Comparison of ENCODE assay signal across 7 mouse cellular contexts in genomic region chr2:125505006-125505745, GRCm38 (mm10). TPM values are rescaled to one million over a fixed set of nuclear protein-coding genes. Genes with fewer than 3 reads are reported as not detected.
DNase-seq lines count a peak whose midpoint lies in the region; ATAC-seq lines count a peak whose summit lies in the region.

Gene Gm9913, plus strand, starts transcription at chr2:125505089.

- H3K4me2 ChIP-seq in forebrain, embryonic 14.5 days (ENCODE audit: low read length), result peak within 1 kb of the TSS; percentile 99
- peak within 1 kb of the TSS; percentile 96 for H3K4me2 ChIP-seq in midbrain, embryonic 11.5 days
- H3K4me2 ChIP-seq in stomach, embryonic 16.5 days (ENCODE audit: low read depth, low read length), result peak within 1 kb of the TSS; percentile 61

- peak within 1 kb of the TSS; percentile 70 for H3K27ac ChIP-seq in forebrain, embryonic 14.5 days (ENCODE audit: low read depth, low read length)
- peak within 1 kb of the TSS; percentile 88 for H3K27ac ChIP-seq in limb, embryonic 10.5 days
- peak within 1 kb of the TSS; percentile 3; the same call in 1 of the 2 replicates for H3K27ac ChIP-seq in midbrain, embryonic 11.5 days (ENCODE audit: low read depth, low read length)
- H3K27ac ChIP-seq in stomach, embryonic 16.5 days (ENCODE audit: low read length), result peak within 1 kb of the TSS; percentile 94

- H3K36me3 ChIP-seq in forebrain, embryonic 14.5 days (ENCODE audit: control insufficient read depth, insufficient read depth, low read length), result no peaks in the 10 kb centered on the region
- 0 out of 2 replicates have a peak, but pooled peaks cover 6% of the 10 kb centered on the region for H3K36me3 ChIP-seq in limb, embryonic 10.5 days
- H3K36me3 ChIP-seq in midbrain, embryonic 11.5 days (ENCODE audit: control insufficient read depth, insufficient read depth, low read length), result no peaks in the 10 kb centered on the region
- no peaks in the 10 kb centered on the region for H3K36me3 ChIP-seq in stomach, embryonic 16.5 days (ENCODE audit: control insufficient read depth, insufficient read depth, low read length)

- peak within 1 kb of the TSS; percentile 67 for H3K4me3 ChIP-seq in forebrain, embryonic 14.5 days (ENCODE audit: low read depth, low read length)
- peak within 1 kb of the TSS; percentile 79 for H3K4me3 ChIP-seq in limb, embryonic 10.5 days
- H3K4me3 ChIP-seq in midbrain, embryonic 11.5 days (ENCODE audit: low read depth, low read length), result peak within 1 kb of the TSS; percentile 65
- H3K4me3 ChIP-seq in stomach, embryonic 16.5 days (replicated peaks; ENCODE audit: low read length), result peak within 1 kb of the TSS; percentile 73

- intact Hi-C loops in heart, postnatal 10 days (cut with DNase I), result loop anchor here (5.0 to 10.0 kb wide), 3 partner anchors 33 to 103 kb away; no protein-coding TSS in a partner anchor

- peaks cover 4% of the 10 kb centered on the region; the same call in 1 of the 2 replicates for H3K4me1 ChIP-seq in forebrain, embryonic 14.5 days (ENCODE audit: control insufficient read depth, insufficient read depth, low read length)
- H3K4me1 ChIP-seq in limb, embryonic 10.5 days, result peaks cover 26% of the 10 kb centered on the region
- H3K4me1 ChIP-seq in midbrain, embryonic 11.5 days (ENCODE audit: control insufficient read depth, insufficient read depth, low read length), result peaks cover 7% of the 10 kb centered on the region
- peaks cover 9% of the 10 kb centered on the region; the same call in 1 of the 2 replicates for H3K4me1 ChIP-seq in stomach, embryonic 16.5 days (ENCODE audit: control insufficient read depth, insufficient read depth, low read length)

- no peaks in the 10 kb centered on the region for H3K9me3 ChIP-seq in forebrain, embryonic 14.5 days (replicated peaks; ENCODE audit: control insufficient read depth, low read length)
- H3K9me3 ChIP-seq in limb, embryonic 10.5 days (replicated peaks), result no peaks in the 10 kb centered on the region
- no peaks in the 10 kb centered on the region for H3K9me3 ChIP-seq in midbrain, embryonic 11.5 days (ENCODE audit: control insufficient read depth, low read length)
- no peaks in the 10 kb centered on the region for H3K9me3 ChIP-seq in stomach, embryonic 16.5 days (replicated peaks; ENCODE audit: control insufficient read depth, low read length)

- WGBS in forebrain, embryonic 14.5 days, result under 1% methylated on average over 32 of the region's 45 CpGs
- WGBS in limb, embryonic 10.5 days, result under 1% methylated on average over 45 of the region's 45 CpGs
- WGBS in midbrain, embryonic 11.5 days, result under 1% methylated on average over 45 of the region's 45 CpGs
- 1% methylated on average over 45 of the region's 45 CpGs for WGBS in stomach, embryonic 16.5 days

- H3K27me3 ChIP-seq in forebrain, embryonic 14.5 days (replicated peaks; ENCODE audit: control insufficient read depth, insufficient read depth, low read length), result no peaks in the 10 kb centered on the region
- peaks cover 54% of the 10 kb centered on the region for H3K27me3 ChIP-seq in limb, embryonic 10.5 days (ENCODE audit: low read depth, poor library complexity, severe bottlenecking)
- H3K27me3 ChIP-seq in midbrain, embryonic 11.5 days (ENCODE audit: control insufficient read depth, insufficient read depth, low read length), result no peaks in the 10 kb centered on the region
- H3K27me3 ChIP-seq in stomach, embryonic 16.5 days (ENCODE audit: control insufficient read depth, insufficient read depth, low read length), result peaks cover 14% of the 10 kb centered on the region

- DNase-seq in ES-CJ7 (ENCODE audit: low read depth, low spot score) (peak; percentile 30), R1 (ENCODE audit: low read depth, low spot score) (peak; percentile 55)
- DNase-seq in forebrain, embryonic 14.5 days (ENCODE audit: low spot score), result peak; percentile 54
- peak; percentile 70 to 72 for DNase-seq in heart, postnatal 10 days
- peak; percentile 81 for DNase-seq in limb, embryonic 10.5 days (ENCODE audit: low spot score)
- DNase-seq in midbrain, embryonic 11.5 days (ENCODE audit: low spot score, missing footprints), result peak; percentile 97

- H3K9ac ChIP-seq in forebrain, embryonic 14.5 days (ENCODE audit: low read length), result peak within 1 kb of the TSS; percentile 78
- H3K9ac ChIP-seq in midbrain, embryonic 11.5 days (ENCODE audit: low read length), result peak within 1 kb of the TSS; percentile 62
- peak within 1 kb of the TSS; percentile 79 for H3K9ac ChIP-seq in stomach, embryonic 16.5 days (ENCODE audit: low read length)

- ATAC-seq in forebrain, embryonic 14.5 days, result peak; percentile 70
- no peak; the same call in 1 of the 2 replicates for ATAC-seq in midbrain, embryonic 11.5 days (ENCODE audit: low FRiP score)
- ATAC-seq in stomach, embryonic 16.5 days (ENCODE audit: insufficient read depth, low FRiP score), result peak; percentile 14; the same call in 1 of the 2 replicates

RNA-seq across cellular contexts. Expression of gene Gm9913, which starts in this region (rescaled TPM):
- polyA plus RNA-seq in forebrain, embryonic 14.5 days (2014; fragmentation: Nextera tagmentation; extraction: Ambion mirVana), result 0.14 TPM in 2 replicates
- under 1 TPM; 0.47 to 0.48 TPM for total RNA-seq in heart, postnatal 10 days (2021)
- 0.14 and 0.16 TPM in 2 replicates for polyA plus RNA-seq in limb, embryonic 10.5 days (2016; fragmentation: Nextera tagmentation; extraction: Ambion mirVana)
- polyA plus RNA-seq in midbrain, embryonic 11.5 days (2014; fragmentation: Nextera tagmentation; extraction: Ambion mirVana), result 0.22 TPM in 1 of 2 replicates, not detected in the other
- 0.37 and 0.45 TPM in 2 replicates for polyA plus RNA-seq in stomach, embryonic 16.5 days (2015; fragmentation: Nextera tagmentation; extraction: Ambion mirVana)

Comparison
In these comparisons a context has a peak if more than half of its experiments do, and no peak if none do; other contexts are left out.
1. Peak in DNase-seq, ATAC-seq, H3K4me3 ChIP-seq, H3K27ac ChIP-seq, H3K9ac ChIP-seq and H3K4me2 ChIP-seq in forebrain, embryonic 14.5 days; RNA of the gene not detected or under 1 TPM.
2. Peak in DNase-seq in heart, postnatal 10 days; RNA of the gene not detected or under 1 TPM.
3. Peak in DNase-seq, H3K4me3 ChIP-seq and H3K27ac ChIP-seq in limb, embryonic 10.5 days; RNA of the gene not detected or under 1 TPM.
4. Peak in DNase-seq, H3K4me3 ChIP-seq, H3K27ac ChIP-seq, H3K9ac ChIP-seq and H3K4me2 ChIP-seq in midbrain, embryonic 11.5 days; RNA of the gene not detected or under 1 TPM.
5. Peak in ATAC-seq, H3K4me3 ChIP-seq, H3K27ac ChIP-seq, H3K9ac ChIP-seq and H3K4me2 ChIP-seq in stomach, embryonic 16.5 days; RNA of the gene not detected or under 1 TPM.
6. DNase-seq: peak in every context shown above with its lines; median percentile 97 in midbrain, embryonic 11.5 days; 81 in limb, embryonic 10.5 days; 71 in heart, postnatal 10 days; 55 in R1; 54 in forebrain, embryonic 14.5 days; 30 in ES-CJ7.
7. H3K27ac ChIP-seq: peak in every context shown above with its lines; median percentile 94 in stomach, embryonic 16.5 days; 88 in limb, embryonic 10.5 days; 70 in forebrain, embryonic 14.5 days; 3 in midbrain, embryonic 11.5 days.